Mouse (Mus musculus): ENCODE data around the gene Rabac1. TPM values are rescaled to one million over a fixed set of nuclear protein-coding genes. Genes with fewer than 3 reads are reported as not detected.

The Rabac1 gene
- polyA plus RNA-seq, 1 experiment = 377 TPM

- Histone ChIP-seq H3K36me3 (ENCODE audit: control insufficient read depth, insufficient read depth, low read length) (no peaks in the 10 kb centered on the region), H3K4me3 (ENCODE audit: control insufficient read depth, low read depth, low read length) (no peak overlapping the region), H3K27ac (ENCODE audit: control insufficient read depth, insufficient read depth, low read depth, low read length) (no peak overlapping the region), H3K4me1 (ENCODE audit: control insufficient read depth, insufficient read depth, low read length) (peaks cover 3% of the 10 kb centered on the region; the same call in 1 of the 2 replicates), H3K27me3 (ENCODE audit: control insufficient read depth, insufficient read depth, low read length) (no peaks in the 10 kb centered on the region)
- no peak for TF ChIP-seq CTCF (IDR thresholded peaks at IDR 0.05; ENCODE audit: control insufficient read depth, insufficient read depth, insufficient replicate concordance, low read depth, low read length)
- no peak for TF ChIP-seq POLR2A (IDR thresholded peaks at IDR 0.05; ENCODE audit: control insufficient read depth, low read depth, low read length)
Measured at GRCm38 (mm10) chr7:25000211-25000610, 27.7 kb upstream of the Rabac1 start.

- Histone ChIP-seq H3K4me3 (ENCODE audit: control insufficient read depth, low read depth, low read length) (no peak overlapping the region), H3K4me1 (ENCODE audit: control insufficient read depth, insufficient read depth, low read length) (peaks cover 6% of the 10 kb centered on the region), H3K27ac (ENCODE audit: control insufficient read depth, insufficient read depth, low read depth, low read length) (no peak overlapping the region), H3K27me3 (ENCODE audit: control insufficient read depth, insufficient read depth, low read length) (no peaks in the 10 kb centered on the region), H3K36me3 (ENCODE audit: control insufficient read depth, insufficient read depth, low read length) (no peaks in the 10 kb centered on the region)
- TF ChIP-seq CTCF (IDR thresholded peaks at IDR 0.05; ENCODE audit: control insufficient read depth, insufficient read depth, insufficient replicate concordance, low read depth, low read length) (no peak), POLR2A (IDR thresholded peaks at IDR 0.05; ENCODE audit: control insufficient read depth, low read depth, low read length) (no peak)
Measured at GRCm38 (mm10) chr7:24993081-24993480, 20.5 kb upstream of the Rabac1 start.

- Histone ChIP-seq H3K27ac (ENCODE audit: control insufficient read depth, insufficient read depth, low read depth, low read length) (no peak overlapping the region), H3K4me3 (ENCODE audit: control insufficient read depth, low read depth, low read length) (no peak overlapping the region), H3K36me3 (ENCODE audit: control insufficient read depth, insufficient read depth, low read length) (no peaks in the 10 kb centered on the region), H3K27me3 (ENCODE audit: control insufficient read depth, insufficient read depth, low read length) (no peaks in the 10 kb centered on the region), H3K4me1 (ENCODE audit: control insufficient read depth, insufficient read depth, low read length) (peaks cover 6% of the 10 kb centered on the region)
- no peak for TF ChIP-seq CTCF (IDR thresholded peaks at IDR 0.05; ENCODE audit: control insufficient read depth, insufficient read depth, insufficient replicate concordance, low read depth, low read length)
- no peak for TF ChIP-seq POLR2A (IDR thresholded peaks at IDR 0.05; ENCODE audit: control insufficient read depth, low read depth, low read length)
Measured at GRCm38 (mm10) chr7:24990478-24990877, 17.9 kb upstream of the Rabac1 start.

- TF ChIP-seq POLR2A (IDR thresholded peaks at IDR 0.05; ENCODE audit: control insufficient read depth, low read depth, low read length) (no peak), CTCF (IDR thresholded peaks at IDR 0.05; ENCODE audit: control insufficient read depth, insufficient read depth, insufficient replicate concordance, low read depth, low read length) (no peak)
- no peaks in the 10 kb centered on the region for H3K36me3 ChIP-seq (ENCODE audit: control insufficient read depth, insufficient read depth, low read length)
- H3K27me3 ChIP-seq (ENCODE audit: control insufficient read depth, insufficient read depth, low read length) = no peaks in the 10 kb centered on the region
- H3K27ac ChIP-seq (ENCODE audit: control insufficient read depth, insufficient read depth, low read depth, low read length) = no peak overlapping the region
- H3K4me1 ChIP-seq (ENCODE audit: control insufficient read depth, insufficient read depth, low read length) = no peaks in the 10 kb centered on the region
- no peak overlapping the region for H3K4me3 ChIP-seq (ENCODE audit: control insufficient read depth, low read depth, low read length)
Measured at GRCm38 (mm10) chr7:24987941-24988340, 15.4 kb upstream of the Rabac1 start.

- Histone ChIP-seq H3K36me3 (ENCODE audit: control insufficient read depth, insufficient read depth, low read length) (no peaks in the 10 kb centered on the region), H3K27ac (ENCODE audit: control insufficient read depth, insufficient read depth, low read depth, low read length) (no peak overlapping the region), H3K4me1 (ENCODE audit: control insufficient read depth, insufficient read depth, low read length) (no peaks in the 10 kb centered on the region), H3K27me3 (ENCODE audit: control insufficient read depth, insufficient read depth, low read length) (no peaks in the 10 kb centered on the region), H3K4me3 (ENCODE audit: control insufficient read depth, low read depth, low read length) (no peak overlapping the region)
- TF ChIP-seq CTCF (IDR thresholded peaks at IDR 0.05; ENCODE audit: control insufficient read depth, insufficient read depth, insufficient replicate concordance, low read depth, low read length) (peak; percentile 50; the same call in 1 of the 2 replicates), POLR2A (IDR thresholded peaks at IDR 0.05; ENCODE audit: control insufficient read depth, low read depth, low read length) (no peak)
Measured at GRCm38 (mm10) chr7:24985799-24986198, 13.2 kb upstream of the Rabac1 start.

GRCm38 (mm10) chr7:24984307-24984706 is 11.8 kb upstream of the Rabac1 start:
- Histone ChIP-seq H3K4me1 (ENCODE audit: control insufficient read depth, insufficient read depth, low read length) (no peaks in the 10 kb centered on the region), H3K27me3 (ENCODE audit: control insufficient read depth, insufficient read depth, low read length) (no peaks in the 10 kb centered on the region), H3K27ac (ENCODE audit: control insufficient read depth, insufficient read depth, low read depth, low read length) (no peak overlapping the region), H3K36me3 (ENCODE audit: control insufficient read depth, insufficient read depth, low read length) (no peaks in the 10 kb centered on the region), H3K4me3 (ENCODE audit: control insufficient read depth, low read depth, low read length) (no peak overlapping the region)
- TF ChIP-seq CTCF (IDR thresholded peaks at IDR 0.05; ENCODE audit: control insufficient read depth, insufficient read depth, insufficient replicate concordance, low read depth, low read length) (peak; percentile 54; the same call in 1 of the 2 replicates), POLR2A (IDR thresholded peaks at IDR 0.05; ENCODE audit: control insufficient read depth, low read depth, low read length) (no peak)

GRCm38 (mm10) chr7:24983396-24983795 is 10.8 kb upstream of the Rabac1 start:
- Histone ChIP-seq H3K27me3 (ENCODE audit: control insufficient read depth, insufficient read depth, low read length) (no peaks in the 10 kb centered on the region), H3K4me1 (ENCODE audit: control insufficient read depth, insufficient read depth, low read length) (no peaks in the 10 kb centered on the region), H3K4me3 (ENCODE audit: control insufficient read depth, low read depth, low read length) (no peak overlapping the region), H3K27ac (ENCODE audit: control insufficient read depth, insufficient read depth, low read depth, low read length) (no peak overlapping the region), H3K36me3 (ENCODE audit: control insufficient read depth, insufficient read depth, low read length) (no peaks in the 10 kb centered on the region)
- TF ChIP-seq CTCF (IDR thresholded peaks at IDR 0.05; ENCODE audit: control insufficient read depth, insufficient read depth, insufficient replicate concordance, low read depth, low read length) (no peak), POLR2A (IDR thresholded peaks at IDR 0.05; ENCODE audit: control insufficient read depth, low read depth, low read length) (no peak)

- TF ChIP-seq CTCF (IDR thresholded peaks at IDR 0.05; ENCODE audit: control insufficient read depth, insufficient read depth, insufficient replicate concordance, low read depth, low read length) = no peak
- no peaks in the 10 kb centered on the region for H3K36me3 ChIP-seq (ENCODE audit: control insufficient read depth, insufficient read depth, low read length)
- H3K27ac ChIP-seq (ENCODE audit: control insufficient read depth, insufficient read depth, low read depth, low read length) = no peak overlapping the region
- no peaks in the 10 kb centered on the region for H3K4me1 ChIP-seq (ENCODE audit: control insufficient read depth, insufficient read depth, low read length)
- no peak overlapping the region for H3K4me3 ChIP-seq (ENCODE audit: control insufficient read depth, low read depth, low read length)
- H3K27me3 ChIP-seq (ENCODE audit: control insufficient read depth, insufficient read depth, low read length) = no peaks in the 10 kb centered on the region
Measured at GRCm38 (mm10) chr7:24980439-24980838, 7.9 kb upstream of the Rabac1 start.

Measured in testis, adult 2 months (tissue).